Mouse (Mus musculus) heart, embryonic 12.5 days (tissue): ENCODE measurements around the gene Rangap1. TPM values are rescaled to one million over a fixed set of nuclear protein-coding genes. Genes with fewer than 3 reads are reported as not detected.

ENCODE experiments used
- ATAC-seq: fragments of 200-750 bp; cut with Nextera tagmentation; 2 replicates; pipeline ENCODE4 v1.8.0; 2017; ENCODE audit warnings: moderate TSS enrichment, moderate library complexity; ENCODE audit not compliant: insufficient number of reproducible peaks, low FRiP score
- H3K27ac ChIP-seq: fragments of 300-500 bp; sonication (generic); 2 replicates; pipeline ENCODE4 v1.5.1; 2016; ENCODE audit warnings: mild to moderate bottlenecking, moderate library complexity; ENCODE audit not compliant: poor library complexity, severe bottlenecking
- H3K27me3 ChIP-seq: fragments of 300-500 bp; sonication (generic); replicated peaks from 2 replicates; pipeline ENCODE4 v1.6.1; 2016; ENCODE audit warnings: mild to moderate bottlenecking, moderate library complexity
- H3K36me3 ChIP-seq: fragments of 300-500 bp; sonication (generic); 2 replicates; pipeline ENCODE4 v1.6.1; 2016; ENCODE audit warnings: mild to moderate bottlenecking, moderate library complexity
- H3K4me1 ChIP-seq: fragments of 300-500 bp; sonication (generic); replicated peaks from 2 replicates; pipeline ENCODE4 v1.6.1; 2016; ENCODE audit warnings: mild to moderate bottlenecking
- H3K4me2 ChIP-seq: fragments of 300-500 bp; sonication (generic); 2 replicates; pipeline ENCODE4 v1.6.1; 2016; ENCODE audit warnings: mild to moderate bottlenecking, moderate library complexity
- H3K4me3 ChIP-seq: fragments of 300-500 bp; sonication (generic); 2 replicates; pipeline ENCODE4 v1.5.1; 2016; ENCODE audit warnings: mild to moderate bottlenecking
- H3K9ac ChIP-seq: fragments of 300-500 bp; sonication (generic); 2 replicates; pipeline ENCODE4 v1.6.1; 2016; ENCODE audit warnings: mild to moderate bottlenecking, moderate library complexity
- H3K9me3 ChIP-seq: fragments of 300-500 bp; sonication (generic); replicated peaks from 2 replicates; pipeline ENCODE4 v1.6.1; 2016; ENCODE audit warnings: mild to moderate bottlenecking, moderate library complexity
- WGBS: fragments of 180-500 bp; shearing (Covaris S2); methylation state at CpG from one replicate; pipeline ENCODE4 v1.1.7; 2016; 5-methylcytosine and 5-hydroxymethylcytosine counted together
- polyA plus RNA-seq: library from polyadenylated mRNA; unstranded; fragments of >200 nt; fragmentation: Nextera tagmentation; extraction: Ambion mirVana; gene quantifications from 2 replicates; pipeline ENCODE4 v1.2.1, GENCODE M21; 2016

Rangap1 gene
- polyA plus RNA-seq, 1 experiment from 2014 or later = 102 TPM

GRCm38 (mm10) chr15:81766439-81766838 lies 21.1 kb upstream of the Rangap1 start:
- H3K9ac ChIP-seq = no peak overlapping the region
- H3K4me1 ChIP-seq = peaks cover 6% of the 10 kb centered on the region
- no peak overlapping the region for H3K4me3 ChIP-seq
- H3K4me2 ChIP-seq = no peak overlapping the region
- peaks cover 6% of the 10 kb centered on the region; the same call in 1 of the 2 replicates for H3K9me3 ChIP-seq
- no peaks in the 10 kb centered on the region for H3K27me3 ChIP-seq
- peaks cover 42% of the 10 kb centered on the region for H3K36me3 ChIP-seq
- ATAC-seq = no peak
- 82% methylated on average over 5 of the region's 5 CpGs for WGBS
- H3K27ac ChIP-seq = no peak overlapping the region

GRCm38 (mm10) chr15:81765651-81766050 lies 20.3 kb upstream of the Rangap1 start:
- Histone ChIP-seq H3K36me3 (peaks cover 40% of the 10 kb centered on the region), H3K4me2 (no peak overlapping the region), H3K4me1 (peaks cover 6% of the 10 kb centered on the region), H3K9me3 (peaks cover 6% of the 10 kb centered on the region; the same call in 1 of the 2 replicates), H3K27ac (no peak overlapping the region), H3K27me3 (no peaks in the 10 kb centered on the region), H3K4me3 (no peak overlapping the region), H3K9ac (no peak overlapping the region)
- 84% methylated on average over 9 of the region's 9 CpGs for WGBS
- ATAC-seq = no peak

GRCm38 (mm10) chr15:81764573-81764972 lies 19.2 kb upstream of the Rangap1 start:
- no peak for ATAC-seq
- Histone ChIP-seq H3K27ac (no peak overlapping the region), H3K36me3 (peaks cover 29% of the 10 kb centered on the region), H3K27me3 (no peaks in the 10 kb centered on the region), H3K9me3 (peaks cover 3% of the 10 kb centered on the region; the same call in 1 of the 2 replicates), H3K9ac (no peak overlapping the region), H3K4me3 (no peak overlapping the region), H3K4me2 (no peak overlapping the region), H3K4me1 (peaks cover 11% of the 10 kb centered on the region)
- 77% methylated on average over 6 of the region's 6 CpGs for WGBS

- no peak for ATAC-seq
- WGBS = 87% methylated on average over 3 of the region's 3 CpGs
- Histone ChIP-seq H3K27me3 (no peaks in the 10 kb centered on the region), H3K4me3 (no peak overlapping the region), H3K27ac (no peak overlapping the region), H3K4me1 (peaks cover 17% of the 10 kb centered on the region), H3K9ac (no peak overlapping the region), H3K36me3 (peaks cover 10% of the 10 kb centered on the region), H3K9me3 (peaks cover 3% of the 10 kb centered on the region; the same call in 1 of the 2 replicates), H3K4me2 (no peak overlapping the region)
Measured at GRCm38 (mm10) chr15:81761959-81762358, 16.6 kb upstream of the Rangap1 start.

GRCm38 (mm10) chr15:81761381-81761780 lies 16.1 kb upstream of the Rangap1 start:
- Histone ChIP-seq H3K4me2 (no peak overlapping the region), H3K4me3 (no peak overlapping the region), H3K4me1 (peaks cover 17% of the 10 kb centered on the region), H3K27me3 (no peaks in the 10 kb centered on the region), H3K9ac (no peak overlapping the region), H3K27ac (no peak overlapping the region), H3K9me3 (peaks cover 3% of the 10 kb centered on the region; the same call in 1 of the 2 replicates), H3K36me3 (peaks cover 10% of the 10 kb centered on the region)
- WGBS = 87% methylated on average over 7 of the region's 7 CpGs
- ATAC-seq = no peak

- Histone ChIP-seq H3K4me1 (peaks cover 17% of the 10 kb centered on the region), H3K4me3 (no peak overlapping the region), H3K27me3 (no peaks in the 10 kb centered on the region), H3K27ac (no peak overlapping the region), H3K9ac (no peak overlapping the region), H3K4me2 (no peak overlapping the region), H3K36me3 (peaks cover 16% of the 10 kb centered on the region), H3K9me3 (peaks cover 3% of the 10 kb centered on the region; the same call in 1 of the 2 replicates)
- ATAC-seq = no peak
- WGBS = 86% methylated on average over 5 of the region's 5 CpGs
Measured at GRCm38 (mm10) chr15:81760361-81761079, 15.2 kb upstream of the Rangap1 start.

GRCm38 (mm10) chr15:81759542-81759941 lies 14.2 kb upstream of the Rangap1 start:
- H3K4me2 ChIP-seq = no peak overlapping the region
- peaks cover 17% of the 10 kb centered on the region for H3K4me1 ChIP-seq
- 75% methylated on average over 3 of the region's 3 CpGs for WGBS
- no peak overlapping the region for H3K9ac ChIP-seq
- H3K36me3 ChIP-seq = peaks cover 22% of the 10 kb centered on the region
- peaks cover 3% of the 10 kb centered on the region; the same call in 1 of the 2 replicates for H3K9me3 ChIP-seq
- no peaks in the 10 kb centered on the region for H3K27me3 ChIP-seq
- no peak overlapping the region for H3K4me3 ChIP-seq
- ATAC-seq = no peak
- no peak overlapping the region for H3K27ac ChIP-seq

GRCm38 (mm10) chr15:81758701-81759100 lies 13.4 kb upstream of the Rangap1 start:
- no peaks in the 10 kb centered on the region for H3K27me3 ChIP-seq
- 94% methylated on average over 5 of the region's 5 CpGs for WGBS
- H3K4me1 ChIP-seq = peaks cover 12% of the 10 kb centered on the region; the same call in 1 of the 2 replicates
- no peak for ATAC-seq
- no peak overlapping the region for H3K9ac ChIP-seq
- no peak overlapping the region for H3K27ac ChIP-seq
- peaks cover 3% of the 10 kb centered on the region; the same call in 1 of the 2 replicates for H3K9me3 ChIP-seq
- no peak overlapping the region for H3K4me2 ChIP-seq
- H3K36me3 ChIP-seq = peaks cover 22% of the 10 kb centered on the region
- H3K4me3 ChIP-seq = no peak overlapping the region

GRCm38 (mm10) chr15:81753669-81754068 lies 8.3 kb upstream of the Rangap1 start:
- Histone ChIP-seq H3K27me3 (no peaks in the 10 kb centered on the region), H3K9me3 (no peaks in the 10 kb centered on the region), H3K4me3 (no peak overlapping the region), H3K4me1 (peaks cover 19% of the 10 kb centered on the region), H3K27ac (no peak overlapping the region), H3K4me2 (no peak overlapping the region), H3K36me3 (peaks cover 18% of the 10 kb centered on the region), H3K9ac (no peak overlapping the region)
- 83% methylated on average over 9 of the region's 9 CpGs for WGBS
- no peak for ATAC-seq

- WGBS = 32% methylated on average over 14 of the region's 14 CpGs
Measured at GRCm38 (mm10) chr15:81749742-81750141, 4.4 kb upstream of the Rangap1 start.

GRCm38 (mm10) chr15:81745601-81746114 lies 328 bp upstream of the Rangap1 start:
- H3K27me3 ChIP-seq = no peaks in the 10 kb centered on the region
- peak overlapping the region; percentile 82 for H3K4me3 ChIP-seq
- under 1% methylated on average over 33 of the region's 33 CpGs for WGBS
- peaks cover 28% of the 10 kb centered on the region for H3K4me1 ChIP-seq
- peak overlapping the region; percentile 94 for H3K27ac ChIP-seq
- peak; percentile 79 for ATAC-seq
- peak overlapping the region; percentile 93 for H3K9ac ChIP-seq
- no peaks in the 10 kb centered on the region for H3K9me3 ChIP-seq
- H3K36me3 ChIP-seq = no peaks in the 10 kb centered on the region
- peak overlapping the region; percentile 80 for H3K4me2 ChIP-seq

More at GRCm38 (mm10) chr15:81749742-81750141, 4.4 kb upstream of the Rangap1 start:
- peaks cover 6% of the 10 kb centered on the region; the same call in 1 of the 2 replicates for H3K36me3 ChIP-seq
- peak overlapping the region; percentile 29 for H3K4me2 ChIP-seq
- H3K27me3 ChIP-seq = no peaks in the 10 kb centered on the region
- no peaks in the 10 kb centered on the region for H3K9me3 ChIP-seq
- peaks cover 25% of the 10 kb centered on the region for H3K4me1 ChIP-seq
- no peak overlapping the region for H3K9ac ChIP-seq
- no peak for ATAC-seq
- H3K27ac ChIP-seq = peak overlapping the region; percentile 53
- H3K4me3 ChIP-seq = no peak overlapping the region
